Mouse (Mus musculus): Measurements from ENCODE around the gene Gm5460.

DNA sequence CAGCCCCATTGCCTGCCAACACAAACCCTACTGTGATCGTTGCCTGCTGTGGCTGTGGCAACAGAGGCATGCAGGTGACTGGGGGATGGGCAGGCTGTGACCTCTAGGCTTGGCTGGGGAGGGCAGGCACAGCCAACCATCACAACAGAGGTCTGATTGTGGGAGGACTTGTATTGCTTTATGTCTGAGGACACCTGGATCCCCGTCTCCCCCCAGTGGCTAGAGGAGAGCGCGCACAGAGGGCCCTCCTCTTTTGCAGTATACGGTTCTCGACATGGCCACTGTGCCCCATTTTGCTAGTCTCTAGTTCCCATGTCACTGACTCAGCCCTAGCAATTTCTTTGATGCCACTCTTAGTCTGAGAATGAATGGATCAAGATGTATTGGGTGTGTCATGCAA lies 55.1 kb downstream of the Gm5460 start:
- TF ChIP-seq POLR2A (IDR thresholded peaks at IDR 0.05; ENCODE audit: insufficient read depth, low read length), result no peak
- TF ChIP-seq EP300 (IDR thresholded peaks at IDR 0.05; ENCODE audit: insufficient read depth, low read depth, low read length), result no peak
